Mouse (Mus musculus) A20 (cell line): ENCODE data around the gene Dck.

Experiments used
- DNase-seq: peaks from one replicate; pipeline ENCODE4 v3.0.0-alpha.2; 2011; ENCODE audit warnings: low read depth, low spot score

Dck gene

DNA sequence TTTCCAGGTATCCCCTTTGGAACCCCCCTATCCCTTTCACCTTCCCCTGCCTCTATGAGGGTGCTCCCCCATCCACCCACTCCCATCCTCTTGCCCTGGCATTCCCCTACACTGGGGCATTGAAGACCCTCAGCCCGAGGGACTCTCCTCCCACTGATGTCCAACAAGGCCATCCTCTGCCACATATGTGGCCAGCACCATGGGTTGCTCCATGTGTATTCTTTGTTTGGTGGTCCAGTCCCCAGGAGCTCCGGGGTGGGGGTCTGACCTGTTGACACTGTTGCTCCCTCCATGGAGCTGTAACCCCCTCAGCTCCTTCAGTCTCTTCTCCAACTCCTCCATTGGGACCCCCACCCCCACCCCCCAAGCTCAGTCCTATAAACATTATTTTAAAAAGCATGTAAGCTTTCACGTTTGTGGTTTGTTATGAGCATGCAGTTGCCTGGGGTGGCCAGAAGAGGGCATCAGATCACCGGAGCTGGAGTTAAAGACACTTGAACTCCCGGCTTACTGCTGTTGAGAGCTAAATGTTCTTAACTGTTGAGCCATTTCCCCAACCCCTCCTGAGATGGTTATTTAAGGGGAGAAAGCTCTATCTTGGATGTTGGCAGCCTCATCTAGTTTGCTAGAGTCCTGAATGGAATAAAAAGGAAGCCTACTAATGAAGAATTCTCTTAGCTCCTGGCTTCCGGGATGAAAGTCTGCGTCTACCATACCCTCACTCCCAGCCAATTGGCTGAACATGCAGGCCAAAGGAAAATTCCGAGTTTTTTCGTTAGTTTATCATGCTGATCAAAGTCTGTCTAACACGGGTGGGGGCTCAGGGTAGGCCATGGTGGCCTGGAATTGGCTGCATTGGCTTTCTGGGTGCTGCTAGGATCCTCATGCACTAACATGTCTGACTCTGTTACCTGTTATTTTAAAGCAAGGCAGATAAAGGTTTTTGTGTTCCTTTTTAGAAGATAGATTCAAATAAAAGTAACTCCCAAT lies 26.8 kb downstream of the Dck start:
- peak; percentile 67 for DNase-seq

GRCm38 (mm10) chr5:88793676-88794075 lies 28.9 kb downstream of the Dck start:
- no peak for DNase-seq

GRCm38 (mm10) chr5:88795910-88796584 lies 31.3 kb downstream of the Dck start:
- DNase-seq, result no peak

- DNase-seq, result no peak
These were observed 31.8 kb downstream of the Dck start for GRCm38 (mm10) chr5:88796588-88796987.

GRCm38 (mm10) chr5:88797121-88797520 lies 32.3 kb downstream of the Dck start:
- no peak for DNase-seq

GRCm38 (mm10) chr5:88805616-88806015 lies 40.8 kb downstream of the Dck start:
- DNase-seq, result no peak

DNA sequence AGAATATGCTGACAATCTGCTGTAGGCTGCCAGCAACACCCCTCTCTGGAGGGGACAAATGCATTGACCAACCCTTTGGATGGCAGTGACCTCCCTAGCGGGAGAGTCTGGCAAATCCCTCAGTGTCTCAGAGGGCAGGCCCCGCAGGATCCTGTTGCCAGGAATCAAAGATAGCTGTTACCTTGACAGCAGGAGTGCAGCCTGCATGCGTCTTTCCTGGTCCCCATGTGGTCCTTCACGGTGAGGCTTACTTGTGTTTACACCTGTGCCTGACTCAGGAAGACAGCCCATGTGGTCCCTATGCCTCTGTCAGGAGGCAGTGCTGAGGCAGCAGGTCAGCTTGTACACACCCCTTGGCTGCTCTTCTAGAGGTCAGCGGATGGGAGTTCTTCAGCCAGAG lies 41.5 kb downstream of the Dck start:
- no peak for DNase-seq

DNA sequence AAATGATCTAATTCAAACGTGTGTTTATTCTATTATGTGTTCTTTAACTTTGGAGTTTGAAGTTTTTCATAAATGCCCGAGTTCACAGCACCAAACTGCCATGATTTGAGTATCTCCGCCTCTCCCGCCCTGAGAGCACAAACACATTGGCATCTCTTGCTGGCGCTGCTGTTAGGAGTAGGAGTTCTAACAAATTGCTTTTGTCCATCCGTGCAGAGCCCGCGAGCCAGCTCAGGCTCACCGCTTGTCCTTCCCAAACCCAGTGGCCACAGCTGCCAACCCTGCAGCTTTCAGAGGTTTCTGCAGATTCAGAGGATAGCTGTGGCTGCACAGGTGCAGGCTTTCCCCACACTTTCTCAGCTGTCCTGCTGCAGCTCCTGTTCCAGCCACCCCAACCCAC lies 42.5 kb downstream of the Dck start:
- DNase-seq, result no peak

DNA sequence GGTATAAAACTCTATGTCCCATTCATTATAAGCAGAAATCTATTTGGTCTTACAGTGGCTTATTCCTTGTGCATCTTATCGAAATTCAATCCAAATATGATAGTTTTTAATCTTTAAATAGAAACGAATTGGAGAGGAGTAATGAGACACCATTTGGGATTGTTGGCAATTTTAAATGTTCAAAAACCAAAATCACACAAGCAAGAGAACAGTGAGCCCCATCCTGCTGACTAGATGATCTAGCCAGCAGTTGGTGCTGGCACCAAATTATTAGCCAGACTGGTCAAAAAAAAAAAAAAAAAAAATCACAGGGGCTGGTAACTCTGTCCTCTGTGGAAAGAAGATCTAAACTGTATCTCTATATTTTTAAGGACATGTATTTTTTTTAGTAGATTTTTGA lies 48.4 kb downstream of the Dck start:
- no peak for DNase-seq

- DNase-seq, result no peak
These were observed 49.8 kb downstream of the Dck start for GRCm38 (mm10) chr5:88814552-88814951.

- DNase-seq, result no peak
These were observed 56.7 kb downstream of the Dck start for GRCm38 (mm10) chr5:88821542-88821941.

DNA sequence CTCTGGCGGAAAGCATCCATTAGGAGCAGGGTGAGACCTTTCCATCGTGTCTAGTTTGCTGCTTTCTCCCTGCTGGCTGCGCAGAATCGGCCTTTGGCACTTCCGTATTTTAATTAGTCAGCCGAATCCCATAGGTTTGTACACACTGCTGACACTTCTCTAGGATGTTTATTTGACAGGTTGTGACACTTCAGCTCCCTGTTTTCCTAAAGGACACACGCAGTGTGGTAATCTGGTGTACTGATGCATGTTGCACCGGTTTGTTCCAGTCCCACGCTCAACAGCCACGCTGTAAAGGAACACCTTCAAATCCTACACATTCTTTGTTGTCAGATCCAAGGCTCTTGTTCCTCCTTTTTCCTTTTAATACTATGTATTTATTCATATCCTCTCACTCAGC lies 60.0 kb downstream of the Dck start:
- no peak for DNase-seq

GRCm38 (mm10) chr5:88829835-88830571 lies 65.2 kb downstream of the Dck start:
- no peak for DNase-seq

DNA sequence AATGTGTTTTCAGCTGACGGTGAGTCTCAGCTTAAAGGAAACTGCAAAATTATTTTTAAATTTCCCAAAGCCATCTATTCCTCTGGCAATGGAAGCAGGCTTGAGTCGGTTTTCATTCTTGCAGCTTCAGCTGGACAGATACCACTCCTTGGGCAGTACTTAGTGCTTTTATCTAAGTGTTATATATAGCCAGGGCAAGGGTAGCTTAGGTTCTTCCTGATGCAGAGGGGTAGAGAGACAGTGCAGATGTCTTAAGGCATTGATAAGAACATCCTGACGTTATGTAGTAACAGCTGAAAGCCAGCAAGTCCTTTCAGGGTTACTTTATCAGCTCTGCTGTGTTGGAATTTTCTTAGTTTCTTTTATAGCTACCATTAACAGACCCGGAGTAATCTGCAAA lies 66.1 kb downstream of the Dck start:
- no peak for DNase-seq

GRCm38 (mm10) chr5:88831935-88832334 lies 67.1 kb downstream of the Dck start:
- DNase-seq, result no peak
